Mouse (Mus musculus) CH12.LX (cell line): ENCODE measurements around the gene Pdcd4. TPM values are rescaled to one million over a fixed set of nuclear protein-coding genes. Genes with fewer than 3 reads are reported as not detected.
A peak's percentile ranks its signal among the peaks of the same experiment; 100 is the strongest.

Source experiments
- DNase-seq: peaks from one replicate; pipeline ENCODE4 v3.0.0-alpha.2; 2013; ENCODE audit errors: extremely low read depth
- H3K27ac ChIP-seq: 2 replicates; pipeline ENCODE4 v1.5.1; 2012; ENCODE audit warnings: low read depth, mild to moderate bottlenecking, control low read depth, moderate library complexity; ENCODE audit not compliant: insufficient read depth
- H3K27me3 ChIP-seq: replicated peaks from 2 replicates; pipeline ENCODE3; 2012; ENCODE audit warnings: inconsistent platforms
- H3K36me3 ChIP-seq, 2 experiments: replicated peaks in 1 of 2; 2 replicates each; pipeline versions ENCODE3 to v1.6.1; 2012; ENCODE audit warnings: inconsistent platforms in 1 of 2, low read length in 1 of 2, mild to moderate bottlenecking in 1 of 2, mixed read lengths in 1 of 2, moderate library complexity in 1 of 2; ENCODE audit not compliant: control insufficient read depth in 1 of 2, insufficient read depth in 1 of 2
- H3K4me1 ChIP-seq, 2 experiments: 2 replicates each; pipeline ENCODE4 v1.6.1; 2012; ENCODE audit warnings: inconsistent platforms in 1 of 2, moderate library complexity in 1 of 2; ENCODE audit not compliant: insufficient read depth in 2 of 2, control insufficient read depth in 1 of 2
- H3K4me2 ChIP-seq: 2 replicates; pipeline ENCODE4 v1.6.1; 2012; ENCODE audit warnings: low read depth, mild to moderate bottlenecking, control low read depth; ENCODE audit not compliant: poor library complexity, insufficient read depth, severe bottlenecking
- H3K4me3 ChIP-seq, 3 experiments: fragments of 150-350 bp in 1 of 3; sonication (generic) in 1 of 3; replicated peaks in 1 of 3; 2 replicates each; pipeline versions ENCODE3 to v1.5.1; 2011 to 2012; ENCODE audit warnings: low read depth in 2 of 3, low read length in 2 of 3, mild to moderate bottlenecking in 2 of 3, moderate library complexity in 2 of 3, control low read depth in 1 of 3, improper control_type of control experiment in 1 of 3, inconsistent platforms in 1 of 3, mixed read lengths in 1 of 3; ENCODE audit not compliant: poor library complexity in 1 of 3
- H3K79me2 ChIP-seq: replicated peaks from 2 replicates; pipeline ENCODE4 v1.6.1; 2012; ENCODE audit warnings: mild to moderate bottlenecking, moderate library complexity; ENCODE audit not compliant: control insufficient read depth, poor library complexity, insufficient read depth, severe bottlenecking; ENCODE audit errors: extremely low read depth
- H3K9ac ChIP-seq: 2 replicates; pipeline ENCODE4 v1.6.1; 2012; ENCODE audit warnings: low read depth, mild to moderate bottlenecking, control low read depth, moderate library complexity; ENCODE audit not compliant: insufficient read depth
- H3K9me3 ChIP-seq: replicated peaks from 2 replicates; pipeline ENCODE3; 2012; ENCODE audit warnings: low read length, inconsistent platforms, mixed read lengths
- BHLHE40 ChIP-seq: IDR thresholded peaks from 2 replicates; pipeline ENCODE4 v1.6.1; 2011; ENCODE audit warnings: mild to moderate bottlenecking, low read depth, low read length, improper control_type of control experiment
- CHD1 ChIP-seq: IDR thresholded peaks from 2 replicates; pipeline ENCODE4 v1.6.1; 2012; ENCODE audit warnings: low read depth, low read length, improper control_type of control experiment, inconsistent platforms
- CHD2 ChIP-seq: IDR thresholded peaks from 2 replicates; pipeline ENCODE4 v1.6.1; 2011; ENCODE audit warnings: low read length, improper control_type of control experiment
- CTCF ChIP-seq, 2 experiments: IDR thresholded peaks in 1 of 2; conservative IDR thresholded peaks in 1 of 2; 2 replicates each; pipeline ENCODE4 v1.5.1; 2011 to 2012; ENCODE audit warnings: low read depth in 2 of 2, low read length in 2 of 2, improper control_type of control experiment in 1 of 2, inconsistent platforms in 1 of 2, mild to moderate bottlenecking in 1 of 2, moderate library complexity in 1 of 2
- EP300 ChIP-seq: IDR thresholded peaks from 2 replicates; pipeline ENCODE4 v1.6.1; 2011; ENCODE audit warnings: low read length, improper control_type of control experiment
- GABPA ChIP-seq: IDR thresholded peaks from 2 replicates; pipeline ENCODE4 v1.6.1; 2012; ENCODE audit warnings: low read depth, low read length, improper control_type of control experiment, inconsistent platforms; ENCODE audit not compliant: insufficient replicate concordance
- HCFC1 ChIP-seq: IDR thresholded peaks from 2 replicates; pipeline ENCODE4 v1.6.1; 2012; ENCODE audit warnings: low read depth, mild to moderate bottlenecking, inconsistent platforms, low read length, improper control_type of control experiment
- JUN ChIP-seq: IDR thresholded peaks from 2 replicates; pipeline ENCODE4 v1.6.1; 2011; ENCODE audit warnings: low read depth, mild to moderate bottlenecking, low read length, improper control_type of control experiment, moderate library complexity; ENCODE audit not compliant: insufficient read depth
- JUND ChIP-seq: conservative IDR thresholded peaks from 2 replicates; pipeline ENCODE4 v1.6.1; 2011; ENCODE audit warnings: low read depth, low read length, improper control_type of control experiment
- KAT2A ChIP-seq: IDR thresholded peaks from 2 replicates; pipeline ENCODE4 v1.6.1; 2012; ENCODE audit warnings: low read length, improper control_type of control experiment, inconsistent platforms; ENCODE audit not compliant: insufficient replicate concordance
- MAFK ChIP-seq: IDR thresholded peaks from 2 replicates; pipeline ENCODE4 v1.6.1; 2011; ENCODE audit warnings: low read length, improper control_type of control experiment; ENCODE audit not compliant: insufficient replicate concordance
- MAX ChIP-seq: IDR thresholded peaks from 2 replicates; pipeline ENCODE4 v1.6.1; 2011; ENCODE audit warnings: low read length, improper control_type of control experiment
- MAZ ChIP-seq: IDR thresholded peaks from 2 replicates; pipeline ENCODE4 v1.6.1; 2012; ENCODE audit warnings: low read depth, mild to moderate bottlenecking, inconsistent platforms, low read length, improper control_type of control experiment, moderate library complexity
- MXI1 ChIP-seq: IDR thresholded peaks from 2 replicates; pipeline ENCODE4 v1.6.1; 2011; ENCODE audit warnings: mild to moderate bottlenecking, low read depth, low read length, improper control_type of control experiment
- MYC ChIP-seq: IDR thresholded peaks from 2 replicates; pipeline ENCODE4 v1.6.1; 2011; ENCODE audit warnings: low read depth, mild to moderate bottlenecking, improper control_type of control experiment, low read length
- RAD21 ChIP-seq: IDR thresholded peaks from 2 replicates; pipeline ENCODE4 v1.6.1; 2011; ENCODE audit warnings: low read depth, mild to moderate bottlenecking, low read length, improper control_type of control experiment, moderate library complexity
- SIN3A ChIP-seq: IDR thresholded peaks from 2 replicates; pipeline ENCODE4 v1.6.1; 2012; ENCODE audit warnings: low read length, improper control_type of control experiment, inconsistent platforms
- SMC3 ChIP-seq: IDR thresholded peaks from 2 replicates; pipeline ENCODE4 v1.6.1; 2011; ENCODE audit warnings: low read depth, low read length, improper control_type of control experiment
- TBP ChIP-seq: conservative IDR thresholded peaks from 2 replicates; pipeline ENCODE4 v1.6.1; 2011; ENCODE audit warnings: low read depth, low read length, improper control_type of control experiment
- TCF12 ChIP-seq: IDR thresholded peaks from 2 replicates; pipeline ENCODE4 v1.6.1; 2014; ENCODE audit warnings: low read depth, mild to moderate bottlenecking, inconsistent platforms, low read length, improper control_type of control experiment
- USF1 ChIP-seq: IDR thresholded peaks from 2 replicates; pipeline ENCODE4 v1.6.1; 2014; ENCODE audit warnings: low read depth, mild to moderate bottlenecking, inconsistent platforms, low read length, improper control_type of control experiment
- ZC3H11A ChIP-seq: IDR thresholded peaks from 2 replicates; pipeline ENCODE4 v1.6.1; 2012; ENCODE audit warnings: low read depth, mild to moderate bottlenecking, inconsistent platforms, low read length, improper control_type of control experiment
- ZKSCAN1 ChIP-seq: IDR thresholded peaks from 2 replicates; pipeline ENCODE4 v1.6.1; 2012; ENCODE audit warnings: low read depth, inconsistent platforms, low read length, improper control_type of control experiment, borderline replicate concordance
- dilution Hi-C: fragments of 300-500 bp; cut with MboI; formaldehyde crosslinking; loops from 2 replicates; pipeline ENCODE4 v1.14.3; 2020; ENCODE audit warnings: low sequenced_read_pairs; ENCODE audit not compliant: extremely low pct_unique_long_range_greater_than_20kb, extremely low pct_ligation_motif_present
- in situ Hi-C: fragments of 300-500 bp; cut with MboI; formaldehyde crosslinking; loops from 3 replicates; pipeline ENCODE4 v1.14.3; 2019; ENCODE audit warnings: low sequenced_read_pairs, low pct_ligation_motif_present, low pct_unique_long_range_greater_than_20kb, mixed read lengths
- polyA plus RNA-seq: library from polyadenylated mRNA; unstranded; fragments of >175 nt; gene quantifications from 2 replicates; pipeline ENCODE4 v1.2.1, GENCODE M21; 2012; ENCODE audit warnings: low read depth; ENCODE audit not compliant: insufficient read length
- total RNA-seq, 2 experiments: library from RNA; depleted of rRNA; stranded (reverse); fragments of 300-350 nt in 1 of 2; fragments of >200 nt in 1 of 2; gene quantifications; 2 replicates each; pipeline ENCODE4 v1.2.3; 2012 to 2014

Gene Pdcd4
- total RNA-seq (2012; rRNA removed) (21.0 and 26.3 TPM in 2 replicates), total RNA-seq (2014; rRNA removed) (24.3 and 24.4 TPM in 2 replicates), polyA plus RNA-seq (37.9 and 39.0 TPM in 2 replicates)

GRCm38 (mm10) chr19:53892061-53892460 is at the start of gene Pdcd4:
Pdcd4 (plus strand) TSS chr19:53892231.
- DNase-seq, result no peak
- Histone ChIP-seq H3K27me3 (no peaks in the 10 kb centered on the region), H3K79me2 (no peaks in the 10 kb centered on the region), H3K9me3 (no peaks in the 10 kb centered on the region), H3K4me1 (peaks cover 30 to 65% of the 10 kb centered on the region in 2 experiments), H3K9ac (no peak within 1 kb of the TSS), H3K27ac (peak within 1 kb of the TSS; percentile 58; the same call in 1 of the 2 replicates), H3K4me3 (no peak within 1 kb of the TSS), H3K36me3 (no peaks in the 10 kb centered on the region), H3K4me2 (no peak within 1 kb of the TSS)
- dilution Hi-C loops, result no loop called here
- in situ Hi-C loops, result no loop called here
- TF ChIP-seq JUND, result no peak
- TF ChIP-seq MYC, result no peak
- no peak for TF ChIP-seq MAX
- no peak for TF ChIP-seq JUN
- TF ChIP-seq GABPA, result no peak
- TF ChIP-seq CHD1, result no peak
- no peak for TF ChIP-seq MXI1
- no peak for TF ChIP-seq TCF12
- TF ChIP-seq EP300, result no peak
- TF ChIP-seq KAT2A, result no peak
- TF ChIP-seq SIN3A, result no peak

- Histone ChIP-seq H3K9ac (no peak overlapping the region), H3K36me3 (no peaks in the 10 kb centered on the region), H3K4me2 (no peak overlapping the region), H3K4me3 (no peak overlapping the region), H3K27ac (no peak overlapping the region), H3K27me3 (no peaks in the 10 kb centered on the region), H3K9me3 (no peaks in the 10 kb centered on the region), H3K79me2 (no peaks in the 10 kb centered on the region), H3K4me1 (peaks cover 2 to 5% of the 10 kb centered on the region in 2 experiments; a peak in 3 of 4 replicates)
- dilution Hi-C loops (no loop called here), in situ Hi-C loops (no loop called here)
- TF ChIP-seq TCF12, result no peak
- no peak for TF ChIP-seq KAT2A
- TF ChIP-seq MAFK, result no peak
- TF ChIP-seq ZC3H11A, result no peak
- TF ChIP-seq USF1, result no peak
- no peak for TF ChIP-seq MAZ
- no peak for TF ChIP-seq MAX
- no peak for TF ChIP-seq JUND
- no peak for TF ChIP-seq ZKSCAN1
- TF ChIP-seq CTCF (conservative IDR thresholded peaks at IDR 0.05 in 1 of 2, IDR thresholded peaks at IDR 0.05 in 1 of 2; ENCODE audit: low read depth in 2 of 2, low read length in 2 of 2), result no peak
- TF ChIP-seq BHLHE40, result no peak
- no peak for TF ChIP-seq SMC3
- no peak for TF ChIP-seq MYC
- TF ChIP-seq CHD1, result no peak
- no peak for TF ChIP-seq TBP
- TF ChIP-seq JUN, result no peak
- TF ChIP-seq HCFC1, result no peak
- TF ChIP-seq CHD2, result no peak
- no peak for TF ChIP-seq RAD21
- no peak for DNase-seq
Measured at GRCm38 (mm10) chr19:53843972-53844371, 48.1 kb upstream of the Pdcd4 start.
